Mouse (Mus musculus): ENCODE results near the gene Nfx1.
A peak's percentile ranks its signal among the peaks of the same experiment; 100 is the strongest.

Gene Nfx1

GRCm38 (mm10) chr4:41046254-41046795 is 75.6 kb downstream of the Nfx1 start:
- DNase-seq (ENCODE audit: low spot score in 2 of 2): no peak

DNA sequence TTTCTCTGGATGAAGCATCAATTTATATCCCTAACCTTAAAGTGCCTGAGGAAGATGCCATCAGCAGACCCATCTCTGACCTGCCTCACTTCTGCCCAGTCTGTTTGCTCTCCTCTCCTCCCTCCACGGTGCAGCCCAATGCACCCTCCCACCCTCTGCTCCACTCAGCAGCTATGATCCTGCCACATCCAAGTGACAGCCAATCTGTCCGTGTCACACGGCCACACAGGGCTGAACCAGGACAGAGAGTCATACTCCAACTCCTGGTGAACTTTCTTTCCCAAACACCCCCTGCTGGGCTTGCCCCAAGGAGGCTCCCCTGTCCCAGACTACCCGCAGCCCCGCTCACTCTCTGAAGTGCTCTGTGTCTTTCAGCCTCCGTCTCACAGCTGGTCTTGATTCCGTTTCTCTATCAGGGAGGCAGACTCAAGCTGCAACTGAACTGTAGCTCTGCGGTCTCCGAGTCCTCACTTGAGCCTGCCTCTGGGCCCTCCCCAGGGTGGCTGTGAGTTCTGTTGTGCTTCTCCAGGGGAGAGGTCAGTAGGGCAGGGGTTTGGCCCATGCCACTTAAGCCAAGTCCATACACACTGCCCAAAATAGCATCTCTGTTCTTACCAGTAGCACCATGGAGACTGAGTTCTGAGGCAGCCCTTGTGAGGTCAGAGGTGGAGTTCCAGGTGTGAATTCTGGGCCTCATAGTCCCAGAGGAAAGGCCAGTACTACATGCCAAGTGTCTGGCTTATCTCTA is 77.0 kb downstream of the Nfx1 start, which contains the start of gene Aqp7:
Aqp7 (minus strand) TSS at position 616 of the 748 bp plus-strand sequence.
- DNase-seq (ENCODE audit: low spot score in 2 of 2): no peak

GRCm38 (mm10) chr4:41048926-41049325 is 78.2 kb downstream of the Nfx1 start:
- DNase-seq (ENCODE audit: low spot score in 2 of 2): no peak

- DNase-seq (ENCODE audit: low spot score in 2 of 2): peak in 1 of 2 experiments; percentile 78
These were observed 80.3 kb downstream of the Nfx1 start for GRCm38 (mm10) chr4:41050726-41051675.

DNA sequence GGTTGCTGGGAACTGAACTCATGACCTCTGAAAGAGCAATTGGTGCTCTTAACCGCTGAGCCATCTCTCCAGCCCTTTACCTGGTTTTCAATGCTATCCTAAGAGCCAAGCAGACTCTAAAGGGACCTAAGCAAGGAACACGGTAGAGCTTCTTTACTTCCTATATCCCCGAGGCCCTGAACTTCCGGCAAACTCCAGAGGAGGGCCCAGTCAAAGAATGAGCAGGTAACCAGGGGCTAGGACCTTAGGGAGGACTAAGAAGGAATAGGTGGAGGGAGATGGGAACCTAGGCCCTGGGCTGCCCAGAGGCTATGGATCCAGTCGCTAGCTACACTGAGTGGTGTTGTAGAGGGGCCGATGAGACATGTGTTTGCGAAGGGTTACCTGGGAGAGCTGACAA is 81.1 kb downstream of the Nfx1 start:
- no peak for DNase-seq (ENCODE audit: low spot score in 2 of 2)

DNA sequence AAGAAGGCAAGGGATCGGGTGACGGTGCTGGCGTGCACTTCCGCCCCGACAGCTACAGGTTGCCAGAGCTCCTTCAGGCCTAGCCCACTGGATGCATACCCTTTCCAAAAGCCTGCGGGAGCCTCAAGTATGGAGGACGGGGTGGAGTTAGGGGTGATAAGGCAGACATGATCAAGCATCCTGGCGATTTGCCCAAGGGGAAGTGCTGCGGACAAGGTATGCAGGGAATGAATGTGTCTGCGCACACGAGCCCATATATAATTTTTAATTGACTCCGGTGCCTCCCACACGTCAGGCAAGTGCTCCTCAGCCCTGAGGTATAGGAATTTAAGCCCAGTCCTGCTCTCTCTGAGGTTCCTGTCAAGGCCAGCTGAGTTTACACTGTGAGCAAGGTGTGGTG is 84.4 kb downstream of the Nfx1 start:
- DNase-seq (ENCODE audit: low spot score in 2 of 2): no peak

GRCm38 (mm10) chr4:41056253-41056652 is 85.5 kb downstream of the Nfx1 start:
- no peak for DNase-seq (ENCODE audit: low spot score in 2 of 2)

GRCm38 (mm10) chr4:41056742-41057332 is 86.1 kb downstream of the Nfx1 start:
- DNase-seq (ENCODE audit: low spot score in 2 of 2): no peak

DNA sequence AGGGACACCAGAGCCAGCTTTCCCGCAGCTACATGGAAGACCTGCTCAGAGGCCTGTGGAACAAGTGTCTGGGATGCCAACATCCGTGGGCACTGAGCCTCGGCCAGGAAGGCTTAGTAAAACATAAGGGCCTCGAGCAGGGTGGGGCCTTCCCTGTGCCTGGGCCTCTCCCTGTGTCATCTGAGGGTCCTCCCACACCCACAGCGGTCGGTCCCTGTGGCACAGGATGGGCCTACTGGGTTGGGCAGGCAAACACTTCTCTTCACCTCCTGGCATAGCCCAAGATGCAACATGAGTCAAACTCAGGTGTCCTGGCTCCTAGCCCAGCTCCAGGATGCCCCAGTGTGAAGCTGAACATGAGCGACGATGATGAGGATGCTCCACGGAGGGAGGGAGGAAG is 86.7 kb downstream of the Nfx1 start:
- no peak for DNase-seq (ENCODE audit: low spot score in 2 of 2)

GRCm38 (mm10) chr4:41063351-41063750 is 92.6 kb downstream of the Nfx1 start:
- no peak for DNase-seq (ENCODE audit: low spot score in 2 of 2)

GRCm38 (mm10) chr4:41063894-41064673 is 93.4 kb downstream of the Nfx1 start:
- no peak for DNase-seq (ENCODE audit: low spot score in 2 of 2)

DNA sequence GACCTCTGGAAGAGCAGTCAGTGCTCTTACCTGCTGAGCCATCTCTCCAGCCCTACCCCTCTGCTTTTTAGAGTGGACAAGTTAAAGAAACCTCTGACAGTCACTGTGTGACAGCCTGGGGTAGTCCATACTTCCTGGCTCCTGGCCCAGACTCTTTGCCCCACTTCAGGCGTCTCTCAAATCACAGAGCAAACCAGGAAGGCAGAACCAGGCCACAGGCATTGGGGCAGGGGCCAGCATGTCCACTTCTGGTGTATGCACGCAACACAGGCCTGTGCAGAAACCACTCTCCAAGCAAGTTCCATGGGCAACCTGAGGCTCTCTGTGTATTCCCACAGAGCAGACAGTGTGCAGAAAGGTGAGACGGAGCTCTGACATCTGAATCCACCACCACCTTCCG is 94.5 kb downstream of the Nfx1 start:
- DNase-seq (ENCODE audit: low spot score in 2 of 2): no peak

DNA sequence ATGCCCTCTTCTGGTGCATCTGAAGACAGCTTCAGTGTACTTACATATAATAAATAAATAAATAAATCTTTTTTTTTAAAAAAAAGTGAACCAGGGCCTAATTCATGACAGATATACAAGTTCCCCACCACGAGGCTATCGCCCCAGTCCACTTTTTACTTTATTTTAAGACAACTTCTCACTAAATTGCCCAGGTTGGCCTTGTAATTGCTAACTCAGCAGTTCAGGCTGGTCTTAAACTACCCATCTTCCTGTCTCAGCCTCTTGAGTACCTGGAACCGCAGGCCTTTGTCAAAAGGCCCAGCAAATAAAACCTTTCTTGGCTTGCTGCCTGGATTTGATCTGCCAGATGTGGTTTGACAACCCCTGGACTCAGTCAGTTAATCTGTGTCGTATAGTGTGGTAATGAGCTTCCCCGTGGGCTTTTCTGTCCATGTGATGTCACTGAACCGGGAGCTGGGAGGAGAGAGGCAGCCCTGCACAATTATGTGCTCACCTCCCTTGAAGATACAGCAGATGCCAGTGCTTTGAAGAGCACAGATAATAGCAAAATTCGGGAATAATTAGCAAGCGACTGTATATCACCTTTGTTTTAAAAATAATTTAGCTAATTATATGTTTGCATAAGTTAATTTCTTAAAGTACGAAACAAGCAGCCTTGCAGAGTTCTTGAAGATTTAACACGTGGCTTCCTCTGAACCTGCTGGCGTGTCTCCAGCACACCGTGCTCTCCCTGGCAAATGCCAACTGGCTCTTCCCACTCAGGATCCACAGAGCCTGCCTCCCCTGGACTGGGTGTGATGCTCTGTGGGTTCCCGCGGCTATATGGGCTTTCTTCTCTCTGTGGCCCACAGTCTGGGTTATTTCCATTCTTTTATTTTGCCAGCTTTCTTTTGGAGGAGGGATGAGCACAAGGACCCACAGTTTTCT is 101.1 kb downstream of the Nfx1 start:
- no peak for DNase-seq (ENCODE audit: low spot score in 2 of 2)

- no peak for DNase-seq (ENCODE audit: low spot score in 2 of 2)
These were observed 102.5 kb downstream of the Nfx1 start for GRCm38 (mm10) chr4:41073008-41073817.

DNA sequence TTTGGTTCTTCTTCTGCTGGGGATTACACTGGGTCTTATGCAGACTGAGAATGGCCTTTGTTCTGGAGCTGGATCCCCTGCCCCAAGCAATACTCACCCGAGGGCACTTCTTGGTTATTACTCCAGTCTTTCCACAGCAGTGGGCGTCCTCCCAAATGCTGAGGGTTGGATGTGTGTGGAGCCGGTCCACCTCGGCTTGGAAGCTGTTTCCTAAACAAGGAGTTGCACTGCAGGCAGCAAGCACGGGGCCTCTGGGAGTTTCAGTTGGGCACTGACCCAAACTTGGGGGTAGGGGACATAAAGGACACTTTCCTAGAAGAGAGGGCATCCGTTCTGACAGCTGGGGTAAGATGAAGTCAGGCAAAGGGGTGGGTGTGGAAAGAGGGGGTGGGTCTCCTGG is 103.8 kb downstream of the Nfx1 start:
- DNase-seq (ENCODE audit: low spot score in 2 of 2): no peak

Measured in frontal cortex, postnatal 10 days (tissue).